In the genomic region with DNA sequence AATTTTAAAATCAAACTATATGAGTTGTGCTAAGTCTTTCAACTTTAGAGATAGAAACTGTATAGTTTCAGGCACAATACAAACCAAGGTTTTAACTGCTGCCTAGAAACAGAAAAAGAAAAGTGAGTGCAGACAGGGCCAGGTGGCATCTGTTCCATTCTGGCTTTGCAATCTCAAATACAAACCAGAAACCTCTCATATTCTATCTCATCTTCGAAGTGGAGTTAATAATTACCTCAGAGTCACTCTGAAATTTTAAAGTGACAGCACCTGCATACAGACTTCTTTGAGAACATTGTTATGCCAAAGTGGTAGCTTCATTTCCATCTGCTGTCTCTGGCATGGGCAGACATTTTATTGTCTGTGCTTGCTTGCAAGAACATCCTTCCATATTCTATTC, we compare ENCODE assay signal across 31 mouse cellular contexts.
A peak's percentile ranks its signal among the peaks of the same experiment; 100 is the strongest.
DNase-seq lines count a peak whose midpoint lies in the region; ATAC-seq and TF ChIP-seq lines count a peak whose summit lies in the region.
"Had no signal": no experiment of that assay in that cellular context is flagged by ENCODE, and none has a peak within 500 bp of the region (broad histone marks: within the 10 kb centered on the region; RNA-seq: fewer than 3 reads in every experiment).

No protein-coding gene starts in this region.

- no peak for TF ChIP-seq CTCF in embryonic fibroblast, embryonic 13.5 days (IDR thresholded peaks at IDR 0.05; ENCODE audit: borderline replicate concordance, insufficient read depth, low read length)

- H3K9me3 ChIP-seq in embryonic facial prominence, embryonic 14.5 days (ENCODE audit: control insufficient read depth, low read length): no peaks in the 10 kb centered on the region
- H3K9me3 ChIP-seq in limb, embryonic 13.5 days: no peaks in the 10 kb centered on the region
- no peaks in the 10 kb centered on the region for H3K9me3 ChIP-seq in forebrain, embryonic 10.5 days
- H3K9me3 ChIP-seq: forebrain, embryonic 12.5 days; forebrain, embryonic 15.5 days; G1E; heart, embryonic 12.5 days; heart, embryonic 15.5 days; hindbrain, embryonic 10.5 days had no signal

- no peaks in the 10 kb centered on the region for H3K27me3 ChIP-seq in embryonic facial prominence, embryonic 14.5 days (replicated peaks; ENCODE audit: control insufficient read depth, insufficient read depth, low read length)
- H3K27me3 ChIP-seq in limb, embryonic 13.5 days: no peaks in the 10 kb centered on the region
- H3K27me3 ChIP-seq in forebrain, embryonic 10.5 days (ENCODE audit: poor library complexity, severe bottlenecking): no peaks in the 10 kb centered on the region
- H3K27me3 ChIP-seq: CH12.LX; forebrain, embryonic 12.5 days; forebrain, embryonic 15.5 days; heart, embryonic 12.5 days; heart, embryonic 15.5 days had no signal

- ATAC-seq in frontal cortex, adult (ENCODE audit: low TSS enrichment): peak; percentile 44; the same call in 1 of the 2 replicates
- no peak for ATAC-seq in embryonic facial prominence, embryonic 14.5 days (ENCODE audit: low read depth)
- no peak for ATAC-seq in limb, embryonic 13.5 days (ENCODE audit: low FRiP score, low read depth)
- ATAC-seq: forebrain, embryonic 15.5 days; hindbrain, postnatal 0 days; inflammation-experienced regulatory T-cells, adult 6 months; intestine, embryonic 16.5 days; Patski had no signal

- TF ChIP-seq POLR2A in embryonic fibroblast, embryonic 13.5 days (IDR thresholded peaks at IDR 0.05; ENCODE audit: low read depth, low read length): no peak

- no peaks in the 10 kb centered on the region for H3K36me3 ChIP-seq in embryonic facial prominence, embryonic 14.5 days (ENCODE audit: control insufficient read depth, insufficient read depth, low read length)
- no peaks in the 10 kb centered on the region for H3K36me3 ChIP-seq in limb, embryonic 13.5 days
- H3K36me3 ChIP-seq in forebrain, embryonic 10.5 days (replicated peaks): no peaks in the 10 kb centered on the region
- H3K36me3 ChIP-seq: forebrain, embryonic 12.5 days; forebrain, embryonic 15.5 days; G1E; heart, embryonic 12.5 days; heart, embryonic 15.5 days; hindbrain, embryonic 10.5 days had no signal

- H3K27ac ChIP-seq in embryonic facial prominence, embryonic 14.5 days (replicated peaks; ENCODE audit: low read depth, low read length): peak overlapping the region; percentile 49; the same call in 1 of the 2 replicates
- H3K27ac ChIP-seq in embryonic fibroblast, embryonic 13.5 days (ENCODE audit: insufficient read depth, low read length): peak overlapping the region; percentile 61
- H3K27ac ChIP-seq in limb, embryonic 13.5 days: peak overlapping the region; percentile 75
- H3K27ac ChIP-seq in forebrain, embryonic 10.5 days: no peak overlapping the region
- H3K27ac ChIP-seq: forebrain, embryonic 12.5 days; forebrain, embryonic 15.5 days; gastrocnemius, adult 2 months; heart, embryonic 15.5 days; hindbrain, embryonic 14.5 days; hindbrain, postnatal 0 days had no signal

- DNase-seq in frontal cortex, postnatal 36 days (ENCODE audit: low spot score in 2 of 2): no peak
- DNase-seq in embryonic facial prominence, embryonic 14.5 days (ENCODE audit: low spot score): no peak
- DNase-seq in heart, adult 8-10 months (ENCODE audit: low spot score): no peak
- no peak for DNase-seq in layer of hippocampus, postnatal 25 days (ENCODE audit: extremely low spot score in 1 of 2, low spot score in 1 of 2)
- DNase-seq in forebrain, embryonic 10.5 days (ENCODE audit: extremely low spot score, low spot score): no peak
- DNase-seq: adrenal gland, postnatal 14 days; B cell, adult 2 months; cerebellum, adult 11-12 months; cerebellum, adult 8-10 months; cerebellum, postnatal 36 days; embryo, embryonic 11 days; gastrocnemius, adult 2 months; gastrocnemius, postnatal 14 days; heart, adult 11 months; heart, postnatal 10 days; heart, postnatal 36 days had no signal

- H3K9ac ChIP-seq in embryonic facial prominence, embryonic 14.5 days (ENCODE audit: low read depth, low read length): no peak overlapping the region
- no peak overlapping the region for H3K9ac ChIP-seq in limb, embryonic 13.5 days
- H3K9ac ChIP-seq: forebrain, embryonic 12.5 days; forebrain, embryonic 15.5 days; heart, embryonic 12.5 days; heart, embryonic 15.5 days; hindbrain, embryonic 14.5 days had no signal

- H3K4me2 ChIP-seq in embryonic facial prominence, embryonic 14.5 days (ENCODE audit: low read depth, low read length): no peak overlapping the region
- H3K4me2 ChIP-seq in limb, embryonic 13.5 days (replicated peaks): no peak overlapping the region
- H3K4me2 ChIP-seq: forebrain, embryonic 12.5 days; forebrain, embryonic 15.5 days; heart, embryonic 12.5 days; heart, embryonic 15.5 days; hindbrain, embryonic 14.5 days had no signal

- WGBS in embryonic facial prominence, embryonic 14.5 days: 30% methylated on average over 1 of the region's 1 CpGs
- 21% methylated on average over 1 of the region's 1 CpGs for WGBS in limb, embryonic 13.5 days
- WGBS in forebrain, embryonic 10.5 days: 72% methylated on average over 1 of the region's 1 CpGs

- H3K4me1 ChIP-seq in embryonic facial prominence, embryonic 14.5 days (ENCODE audit: control insufficient read depth, insufficient read depth, low read length): no peaks in the 10 kb centered on the region
- H3K4me1 ChIP-seq in embryonic fibroblast, embryonic 13.5 days (ENCODE audit: control insufficient read depth, insufficient read depth, low read length): no peaks in the 10 kb centered on the region
- H3K4me1 ChIP-seq in limb, embryonic 13.5 days: peaks cover 5% of the 10 kb centered on the region
- no peaks in the 10 kb centered on the region for H3K4me1 ChIP-seq in forebrain, embryonic 10.5 days
- H3K4me1 ChIP-seq: forebrain, embryonic 12.5 days; forebrain, embryonic 15.5 days; heart, embryonic 12.5 days; heart, embryonic 15.5 days; hindbrain, embryonic 10.5 days had no signal

- H3K4me3 ChIP-seq in embryonic facial prominence, embryonic 14.5 days (ENCODE audit: low read depth, low read length): no peak overlapping the region
- H3K4me3 ChIP-seq in embryonic fibroblast, embryonic 13.5 days (ENCODE audit: insufficient read depth, low read length): no peak overlapping the region
- no peak overlapping the region for H3K4me3 ChIP-seq in limb, embryonic 13.5 days
- H3K4me3 ChIP-seq in forebrain, embryonic 10.5 days: no peak overlapping the region
- H3K4me3 ChIP-seq: forebrain, embryonic 12.5 days; forebrain, embryonic 15.5 days; gastrocnemius, adult 2 months; heart, embryonic 12.5 days; heart, embryonic 15.5 days; hindbrain, embryonic 10.5 days had no signal
